Comparison of ENCODE assay signal across 8 mouse cellular contexts in the genomic region with DNA sequence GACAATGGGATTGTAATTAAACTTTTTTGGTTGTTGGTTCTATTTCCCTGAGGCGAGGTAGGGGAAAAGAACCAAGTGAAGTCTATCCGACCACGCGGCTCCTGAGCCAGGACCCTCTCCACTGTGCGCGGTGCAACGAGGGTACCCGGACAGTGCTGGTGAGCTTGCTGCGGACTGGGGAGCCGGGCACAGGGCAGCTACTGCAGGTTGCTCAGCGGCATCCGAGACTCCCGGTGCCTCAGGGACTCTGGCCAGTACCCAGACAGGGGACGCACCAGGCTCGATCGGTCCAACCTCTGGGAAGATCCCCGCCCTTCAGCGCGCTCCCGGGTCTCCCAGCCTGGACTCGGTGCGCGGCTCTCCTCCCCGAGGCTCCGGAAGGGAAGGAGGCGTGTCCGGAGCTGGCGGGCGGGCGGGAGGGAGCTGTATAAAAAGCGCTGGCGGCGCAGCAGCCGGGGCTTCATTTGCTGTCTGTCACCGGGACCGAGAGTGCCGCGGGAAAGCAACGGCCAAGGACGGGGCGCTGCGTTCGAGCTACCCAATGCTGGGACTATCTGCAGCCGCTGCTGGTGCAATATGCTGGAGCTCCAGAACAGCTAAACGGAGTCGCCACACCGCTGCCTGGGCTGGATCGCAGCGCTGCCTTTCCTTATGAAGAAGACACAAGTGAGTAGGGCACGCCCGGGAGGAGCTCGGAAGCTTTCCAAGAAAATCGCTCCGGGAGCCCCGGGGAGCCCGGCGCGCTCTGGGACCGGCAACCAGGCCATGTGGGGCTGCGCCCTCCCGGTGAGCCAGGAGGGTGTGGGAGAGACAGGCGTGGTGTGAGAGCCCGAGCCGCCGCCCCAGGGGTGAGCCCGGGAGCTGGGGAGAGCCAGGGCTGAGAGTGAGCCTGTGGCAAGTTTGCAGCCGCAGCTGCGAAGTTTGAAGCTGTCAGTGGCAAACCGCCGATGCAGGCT. TPM values are rescaled to one million over a fixed set of nuclear protein-coding genes. Genes with fewer than 3 reads are reported as not detected.
DNase-seq lines count a peak whose midpoint lies in the region; ATAC-seq and TF ChIP-seq lines count a peak whose summit lies in the region.

A gene (plus strand): TSS at position 261 of the 956 bp plus-strand sequence.

- peak within 1 kb of the TSS; percentile 99 for H3K4me2 ChIP-seq in forebrain, embryonic 11.5 days (ENCODE audit: low read depth, low read length, severe bottlenecking)
- peak within 1 kb of the TSS; percentile 84 for H3K4me2 ChIP-seq in heart, embryonic 14.5 days (ENCODE audit: low read length)
- peak within 1 kb of the TSS; percentile 42 for H3K4me2 ChIP-seq in liver, embryonic 14.5 days (ENCODE audit: low read depth)
- H3K4me2 ChIP-seq in neural tube, embryonic 11.5 days (ENCODE audit: low read depth), result peak within 1 kb of the TSS; percentile 96

- no peak for TF ChIP-seq EP300 in liver, embryonic 14.5 days (IDR thresholded peaks at IDR 0.05; ENCODE audit: low read depth)

- H3K4me1 ChIP-seq in bone marrow macrophage, adult 2 months (ENCODE audit: control insufficient read depth, insufficient read depth, low read length), result peaks cover 14% of the 10 kb centered on the region; the same call in 1 of the 2 replicates
- H3K4me1 ChIP-seq in forebrain, embryonic 11.5 days (replicated peaks; ENCODE audit: control insufficient read depth, insufficient read depth, low read length), result peaks cover 3% of the 10 kb centered on the region; the same call in 1 of the 2 replicates
- peaks cover 2 to 26% of the 10 kb centered on the region in 2 experiments; a peak in 3 of 4 replicates for H3K4me1 ChIP-seq in heart, embryonic 14.5 days (ENCODE audit: control insufficient read depth in 2 of 2, insufficient read depth in 2 of 2, low read length in 2 of 2)
- peaks cover 0 to 5% of the 10 kb centered on the region in 2 experiments; a peak in 1 of 4 replicates for H3K4me1 ChIP-seq in liver, embryonic 14.5 days (replicated peaks; ENCODE audit: control insufficient read depth in 2 of 2, insufficient read depth in 2 of 2, low read length in 1 of 2)
- peaks cover 12% of the 10 kb centered on the region for H3K4me1 ChIP-seq in neural tube, embryonic 11.5 days (ENCODE audit: control insufficient read depth, insufficient read depth, low read length)

- no peaks in the 10 kb centered on the region for H3K36me3 ChIP-seq in forebrain, embryonic 11.5 days (ENCODE audit: control insufficient read depth, insufficient read depth, low read length)
- H3K36me3 ChIP-seq in heart, embryonic 14.5 days (ENCODE audit: control insufficient read depth, insufficient read depth, low read length), result no peaks in the 10 kb centered on the region
- no peaks in the 10 kb centered on the region for H3K36me3 ChIP-seq in liver, embryonic 14.5 days (replicated peaks; ENCODE audit: control insufficient read depth, insufficient read depth, low read depth)
- no peaks in the 10 kb centered on the region for H3K36me3 ChIP-seq in neural tube, embryonic 11.5 days (ENCODE audit: control insufficient read depth, insufficient read depth, low read length)

- H3K9me3 ChIP-seq in forebrain, embryonic 11.5 days (ENCODE audit: control insufficient read depth, low read length), result no peaks in the 10 kb centered on the region
- no peaks in the 10 kb centered on the region for H3K9me3 ChIP-seq in heart, embryonic 14.5 days (ENCODE audit: control insufficient read depth, low read length)
- H3K9me3 ChIP-seq in liver, embryonic 14.5 days (ENCODE audit: control insufficient read depth, low read length), result no peaks in the 10 kb centered on the region
- H3K9me3 ChIP-seq in neural tube, embryonic 11.5 days (ENCODE audit: control insufficient read depth, low read length), result no peaks in the 10 kb centered on the region

- H3K27me3 ChIP-seq in forebrain, embryonic 11.5 days (ENCODE audit: control insufficient read depth, insufficient read depth, low read length), result peaks cover 12% of the 10 kb centered on the region
- H3K27me3 ChIP-seq in heart, embryonic 14.5 days (ENCODE audit: control insufficient read depth, insufficient read depth, low read length), result no peaks in the 10 kb centered on the region
- peaks cover 17% of the 10 kb centered on the region for H3K27me3 ChIP-seq in liver, embryonic 14.5 days (ENCODE audit: control insufficient read depth, insufficient read depth, low read length)
- peaks cover 10% of the 10 kb centered on the region for H3K27me3 ChIP-seq in neural tube, embryonic 11.5 days (ENCODE audit: control insufficient read depth, insufficient read depth, low read length)

- H3K9ac ChIP-seq in forebrain, embryonic 11.5 days (ENCODE audit: low read length), result peak within 1 kb of the TSS; percentile 63
- peak within 1 kb of the TSS; percentile 76 for H3K9ac ChIP-seq in heart, embryonic 14.5 days (ENCODE audit: low read length)
- no peak within 1 kb of the TSS for H3K9ac ChIP-seq in liver, embryonic 14.5 days (replicated peaks)
- peak within 1 kb of the TSS; percentile 58 for H3K9ac ChIP-seq in neural tube, embryonic 11.5 days (ENCODE audit: low read length)

- 0 out of 2 replicates have a peak, but pooled peaks have one; percentile 51 for TF ChIP-seq POLR2A in bone marrow macrophage, adult 2 months (IDR thresholded peaks at IDR 0.05; ENCODE audit: borderline replicate concordance, low read depth, low read length)

- peak; percentile 87 for ATAC-seq in forebrain, embryonic 11.5 days (replicated peaks; ENCODE audit: low FRiP score)
- ATAC-seq in heart, embryonic 14.5 days (ENCODE audit: insufficient number of reproducible peaks, insufficient read depth, low FRiP score, low read depth), result peak; percentile 89
- peak; percentile 77 for ATAC-seq in liver, embryonic 14.5 days (ENCODE audit: insufficient read depth)
- ATAC-seq in neural tube, embryonic 11.5 days (ENCODE audit: insufficient read depth, low FRiP score, low TSS enrichment), result peak; percentile 81

- 0 out of 2 replicates have a peak, but pooled peaks have one; percentile 19 for TF ChIP-seq CTCF in bone marrow macrophage, adult 2 months (IDR thresholded peaks at IDR 0.05; ENCODE audit: low read depth, low read length)
- no peak for TF ChIP-seq CTCF in liver, embryonic 14.5 days (IDR thresholded peaks at IDR 0.05; ENCODE audit: low read depth)

- H3K4me3 ChIP-seq in bone marrow macrophage, adult 2 months (ENCODE audit: insufficient read depth, low read length), result peak within 1 kb of the TSS; percentile 91
- peak within 1 kb of the TSS; percentile 64 for H3K4me3 ChIP-seq in forebrain, embryonic 11.5 days (ENCODE audit: low read depth, low read length)
- H3K4me3 ChIP-seq in heart, embryonic 14.5 days (ENCODE audit: control insufficient read depth in 1 of 2, insufficient read depth in 1 of 2, low read depth in 1 of 2, low read length in 2 of 2), result peak within 1 kb of the TSS; percentile 71 to 78
- peak within 1 kb of the TSS; percentile 52 to 72 for H3K4me3 ChIP-seq in liver, embryonic 14.5 days (ENCODE audit: insufficient read depth in 1 of 2, low read depth in 2 of 2, low read length in 2 of 2)
- peak within 1 kb of the TSS; percentile 68 for H3K4me3 ChIP-seq in neural tube, embryonic 11.5 days (ENCODE audit: low read depth, low read length)

- WGBS in forebrain, embryonic 11.5 days, result under 1% methylated on average over 69 of the region's 70 CpGs
- under 1% methylated on average over 67 of the region's 70 CpGs for WGBS in heart, embryonic 14.5 days
- under 1% methylated on average over 70 of the region's 70 CpGs for WGBS in liver, embryonic 14.5 days (ENCODE audit: insufficient replicate concordance)
- WGBS in neural tube, embryonic 11.5 days, result 0% methylated on average over 70 of the region's 70 CpGs

- DNase-seq in 3134 (ENCODE audit: extremely low read depth, insufficient read length, low spot score), result peak; percentile 89
- peak; percentile 88 for DNase-seq in forebrain, embryonic 11.5 days (ENCODE audit: low spot score)
- peak; percentile 89 for DNase-seq in kidney, postnatal 10 days
- peak in 1 of 3 experiments; percentile 13 for DNase-seq in liver, embryonic 14.5 days (ENCODE audit: low read depth in 3 of 3, low spot score in 3 of 3)
- peak; percentile 81 for DNase-seq in neural tube, embryonic 11.5 days (ENCODE audit: low spot score)
- peak; percentile 7 for DNase-seq in thymus, postnatal 14 days

- H3K27ac ChIP-seq in bone marrow macrophage, adult 2 months (ENCODE audit: insufficient read depth, low read depth, low read length), result peak within 1 kb of the TSS; percentile 48
- H3K27ac ChIP-seq in forebrain, embryonic 11.5 days (ENCODE audit: low read depth, low read length), result no peak within 1 kb of the TSS
- H3K27ac ChIP-seq in heart, embryonic 14.5 days (replicated peaks in 1 of 2; ENCODE audit: control insufficient read depth in 1 of 2, insufficient read depth in 1 of 2, low read depth in 2 of 2, low read length in 2 of 2), result peak within 1 kb of the TSS; percentile 51 to 78
- H3K27ac ChIP-seq in liver, embryonic 14.5 days, result no peak within 1 kb of the TSS
- H3K27ac ChIP-seq in neural tube, embryonic 11.5 days (ENCODE audit: low read depth, low read length), result 0 out of 2 replicates have a peak within 1 kb of the TSS, but pooled peaks have one; percentile 10

RNA-seq across cellular contexts. Expression of the gene that starts here (rescaled TPM):
- polyA plus RNA-seq in bone marrow macrophage, adult 2 months (2012; ENCODE audit: insufficient read depth, insufficient read length, missing spikeins), result 2.6 and 3.1 TPM in 2 replicates
- polyA plus RNA-seq in forebrain, embryonic 11.5 days (2014; fragmentation: Nextera tagmentation; extraction: Ambion mirVana), result 18.4 and 19.2 TPM in 2 replicates
- polyA plus RNA-seq in heart, embryonic 14.5 days (2014; fragmentation: Nextera tagmentation; extraction: Ambion mirVana), result 15.6 and 19.8 TPM in 2 replicates
- 3.2 and 4.2 TPM in 2 replicates for polyA plus RNA-seq in liver, embryonic 14.5 days (2012; rRNA removed)
- polyA plus RNA-seq in liver, embryonic 14.5 days (2014; fragmentation: Nextera tagmentation; extraction: Ambion mirVana), result 9.7 and 11.4 TPM in 2 replicates
- 17.7 and 18.4 TPM in 2 replicates for polyA plus RNA-seq in neural tube, embryonic 11.5 days (2014; fragmentation: Nextera tagmentation; extraction: Ambion mirVana)

Comparison
In these comparisons a context has a peak if more than half of its experiments do, and no peak if none do; other contexts are left out.
1. H3K27ac ChIP-seq: peak in bone marrow macrophage, adult 2 months (single experiment), heart, embryonic 14.5 days (2 of 2) and neural tube, embryonic 11.5 days (single experiment); none in forebrain, embryonic 11.5 days (single experiment) and liver, embryonic 14.5 days (single experiment).
2. H3K4me2 ChIP-seq: peak in every context shown above with its lines; median percentile 99 in forebrain, embryonic 11.5 days; 96 in neural tube, embryonic 11.5 days; 84 in heart, embryonic 14.5 days; 42 in liver, embryonic 14.5 days.
3. Peak in every context shown above with its lines, with median percentiles within 50 percentile points of each other: H3K4me3 ChIP-seq and ATAC-seq.